In genomic region chr5:134423930-134424329, GRCm38 (mm10) we compare ENCODE assay signal across 10 mouse cellular contexts. TPM values are rescaled to one million over a fixed set of nuclear protein-coding genes. Genes with fewer than 3 reads are reported as not detected.
DNase-seq lines count a peak whose midpoint lies in the region; ATAC-seq and TF ChIP-seq lines count a peak whose summit lies in the region.
"Had no signal": no experiment of that assay in that cellular context is flagged by ENCODE, and none has a peak within 500 bp of the region (broad histone marks: within the 10 kb centered on the region; RNA-seq: fewer than 3 reads in every experiment).

No protein-coding gene starts in this region.

- 76% methylated on average over 5 of the region's 5 CpGs for WGBS in midbrain, postnatal 0 days
- WGBS in midbrain, embryonic 14.5 days: 90% methylated on average over 5 of the region's 5 CpGs

- H3K27me3 ChIP-seq in midbrain, postnatal 0 days (ENCODE audit: insufficient read depth, low read length): no peaks in the 10 kb centered on the region
- H3K27me3 ChIP-seq in midbrain, embryonic 14.5 days (ENCODE audit: control insufficient read depth, insufficient read depth, low read length): no peaks in the 10 kb centered on the region
- H3K27me3 ChIP-seq: embryonic facial prominence, embryonic 12.5 days; lung, embryonic 15.5 days had no signal

- no peaks in the 10 kb centered on the region; the same call in 1 of the 2 replicates for H3K36me3 ChIP-seq in midbrain, postnatal 0 days (ENCODE audit: insufficient read depth, low read length)
- H3K36me3 ChIP-seq in midbrain, embryonic 14.5 days (ENCODE audit: control insufficient read depth, insufficient read depth, low read length): 0 out of 2 replicates have a peak, but pooled peaks cover 4% of the 10 kb centered on the region
- H3K36me3 ChIP-seq: lung, embryonic 15.5 days had no signal

- no peak overlapping the region for H3K4me2 ChIP-seq in midbrain, postnatal 0 days (ENCODE audit: low read depth, low read length, poor library complexity, severe bottlenecking)
- H3K4me2 ChIP-seq in midbrain, embryonic 14.5 days (ENCODE audit: low read length): no peak overlapping the region
- H3K4me2 ChIP-seq: embryonic facial prominence, embryonic 12.5 days; lung, embryonic 15.5 days had no signal

- H3K4me3 ChIP-seq in midbrain, postnatal 0 days (ENCODE audit: low read depth, low read length): no peak overlapping the region
- H3K4me3 ChIP-seq in midbrain, embryonic 14.5 days (replicated peaks; ENCODE audit: low read depth, low read length): no peak overlapping the region
- H3K4me3 ChIP-seq: embryonic facial prominence, embryonic 12.5 days; lung, embryonic 15.5 days had no signal

- no peak overlapping the region for H3K9ac ChIP-seq in midbrain, postnatal 0 days (replicated peaks; ENCODE audit: low read length, poor library complexity, severe bottlenecking)
- no peak overlapping the region for H3K9ac ChIP-seq in midbrain, embryonic 14.5 days (replicated peaks; ENCODE audit: low read length)
- H3K9ac ChIP-seq: embryonic facial prominence, embryonic 12.5 days; lung, embryonic 15.5 days had no signal

- no peak for ATAC-seq in midbrain, postnatal 0 days (ENCODE audit: low FRiP score)
- ATAC-seq in midbrain, embryonic 14.5 days (ENCODE audit: low FRiP score, low TSS enrichment): no peak

- peak; percentile 80 for DNase-seq in adrenal gland, postnatal 10 days
- no peak for DNase-seq in adrenal gland, adult 8-10 months
- peak; percentile 66 for DNase-seq in midbrain, postnatal 0 days (ENCODE audit: low spot score)
- no peak for DNase-seq in midbrain, embryonic 14.5 days
- DNase-seq in gastrocnemius, adult 18-20 months (ENCODE audit: low spot score): peak; percentile 93
- peak; percentile 50 for DNase-seq in lung, postnatal 14 days
- DNase-seq in thymus, postnatal 4 days: no peak
- DNase-seq in B cell, adult 2 months: no peak

- no peaks in the 10 kb centered on the region for H3K9me3 ChIP-seq in midbrain, postnatal 0 days (ENCODE audit: low read length)
- no peaks in the 10 kb centered on the region for H3K9me3 ChIP-seq in midbrain, embryonic 14.5 days (ENCODE audit: control insufficient read depth, low read length)
- H3K9me3 ChIP-seq: embryonic facial prominence, embryonic 12.5 days; lung, embryonic 15.5 days had no signal

- no peak for TF ChIP-seq CTCF in midbrain, postnatal 0 days (IDR thresholded peaks at IDR 0.05)

- H3K4me1 ChIP-seq in midbrain, postnatal 0 days (ENCODE audit: insufficient read depth, low read length): 0 out of 2 replicates have a peak, but pooled peaks cover 4% of the 10 kb centered on the region
- no peaks in the 10 kb centered on the region for H3K4me1 ChIP-seq in midbrain, embryonic 14.5 days (ENCODE audit: control insufficient read depth, insufficient read depth, low read length)

- no peak overlapping the region for H3K27ac ChIP-seq in midbrain, postnatal 0 days (ENCODE audit: low read depth, low read length)
- no peak overlapping the region for H3K27ac ChIP-seq in midbrain, embryonic 14.5 days (replicated peaks; ENCODE audit: low read depth, low read length)
- H3K27ac ChIP-seq: embryonic facial prominence, embryonic 12.5 days; lung, embryonic 15.5 days had no signal

RNA-seq across cellular contexts. Expression of gene Gtf2ird1, which starts 32.6 kb away (rescaled TPM):
- total RNA-seq in adrenal gland, postnatal 10 days (2021): 100 to 1,000 TPM in 1 of 2 experiments, 10 to 100 TPM in 1; 69.8 to 112 TPM
- 10 to 100 TPM; 46.0 to 93.0 (median 63.1) TPM for total RNA-seq in adrenal gland, adult 8-10 months (2022)
- total RNA-seq in midbrain, postnatal 0 days (2014; rRNA removed): 53.4 and 69.5 TPM in 2 replicates
- 50.9 and 54.3 TPM in 2 replicates for polyA plus RNA-seq in midbrain, postnatal 0 days (2015; fragmentation: Nextera tagmentation; extraction: Ambion mirVana)
- 75.1 and 75.5 TPM in 2 replicates for polyA plus RNA-seq in midbrain, embryonic 14.5 days (2014; fragmentation: Nextera tagmentation; extraction: Ambion mirVana)
- total RNA-seq in gastrocnemius, adult 18-20 months (2021): 10 to 100 TPM; 10.9 to 19.9 TPM

Comparison
In these comparisons a context has a peak if more than half of its experiments do, and no peak if none do; other contexts are left out.
1. DNase-seq: peak in adrenal gland, postnatal 10 days (single experiment), midbrain, postnatal 0 days (single experiment), gastrocnemius, adult 18-20 months (single experiment) and lung, postnatal 14 days (single experiment); none in adrenal gland, adult 8-10 months (single experiment), midbrain, embryonic 14.5 days (single experiment), thymus, postnatal 4 days (single experiment) and B cell, adult 2 months (0 of 2).